Mouse (Mus musculus): ENCODE results near the gene Ddi2.

DNA sequence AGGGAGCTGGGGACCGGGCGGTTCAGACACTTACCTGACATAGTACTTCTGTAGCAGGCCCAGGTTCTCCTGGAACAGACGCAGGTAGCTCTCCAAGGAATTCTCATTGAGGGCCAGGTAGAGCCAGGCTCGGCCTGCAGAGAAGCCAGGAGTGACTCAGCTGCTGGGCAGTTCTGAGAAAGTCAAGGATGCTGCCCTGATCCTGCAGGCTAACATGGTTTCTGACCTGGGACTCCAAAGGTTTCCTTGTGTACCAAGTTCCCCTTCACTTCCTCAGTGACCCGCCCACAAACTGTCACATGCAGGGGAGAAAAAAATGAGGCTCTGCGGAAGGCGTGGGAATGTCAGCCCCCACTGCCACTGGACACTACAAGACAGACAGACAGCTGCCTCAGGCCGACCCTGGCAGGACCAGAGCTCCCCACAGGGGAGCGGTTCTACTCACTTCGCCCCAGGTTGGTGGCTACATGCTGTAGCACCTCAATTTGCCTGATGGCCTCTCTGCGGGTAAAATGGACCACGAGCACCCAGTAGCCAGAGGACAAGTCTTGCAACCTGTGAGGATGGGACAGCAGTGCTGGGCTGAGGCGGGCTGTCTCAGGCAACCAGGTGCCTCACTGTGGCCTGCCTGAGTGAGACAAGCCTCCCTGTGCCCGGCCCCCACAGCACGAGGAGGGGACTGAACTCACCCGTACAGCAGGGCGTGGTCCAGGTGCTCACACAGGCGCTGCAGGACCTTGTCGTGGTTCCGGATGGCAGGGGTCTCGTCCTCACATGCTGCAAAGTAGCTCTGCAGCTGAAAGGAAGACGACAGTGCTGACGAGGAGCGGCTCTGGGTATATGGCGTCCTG, 81.0 kb downstream of the Ddi2 start:
- TF ChIP-seq POLR2A (IDR thresholded peaks at IDR 0.05; ENCODE audit: borderline replicate concordance, insufficient read depth, low read length) (no peak), CTCF (IDR thresholded peaks at IDR 0.05; ENCODE audit: borderline replicate concordance, insufficient read depth, low read depth, low read length) (no peak)
